Mouse (Mus musculus): ENCODE measurements around the gene Usp17la. TPM values are rescaled to one million over a fixed set of nuclear protein-coding genes. Genes with fewer than 3 reads are reported as not detected.
"Not testable (repeated sequence)": the region's sequence is repeated elsewhere in the genome, so short reads cannot be mapped to it uniquely, and the experiment has no call there.

Usp17la gene
- not detected in 2 replicates for polyA plus RNA-seq (2015; fragmentation: Nextera tagmentation; extraction: Ambion mirVana)

- not testable (repeated sequence) for H3K27me3 ChIP-seq; H3K4me3 ChIP-seq; H3K27ac ChIP-seq (replicated peaks); H3K9me3 ChIP-seq; ATAC-seq (ENCODE audit: low read depth); H3K4me2 ChIP-seq; H3K9ac ChIP-seq; H3K36me3 ChIP-seq; H3K4me1 ChIP-seq (replicated peaks)
- 84% methylated on average over 2 of the region's 2 CpGs for WGBS
Measured at GRCm38 (mm10) chr7:104856709-104857108, at the start of gene Usp17la. Gene Usp17la, plus strand, starts transcription at chr7:104857009.

- not testable (repeated sequence) for H3K4me2 ChIP-seq; H3K27ac ChIP-seq (replicated peaks); H3K9me3 ChIP-seq; H3K27me3 ChIP-seq; ATAC-seq (ENCODE audit: low read depth); H3K4me1 ChIP-seq (replicated peaks); H3K36me3 ChIP-seq; H3K4me3 ChIP-seq; H3K9ac ChIP-seq
- WGBS: 89% methylated on average over 8 of the region's 8 CpGs
Measured at GRCm38 (mm10) chr7:104810335-104810734, 46.5 kb upstream of the Usp17la start.

GRCm38 (mm10) chr7:104842503-104842902 is 14.3 kb upstream of the Usp17la start, which contains the start of gene Usp17lb:
Gene Usp17lb, minus strand, starts transcription at chr7:104842603.
- Histone ChIP-seq H3K36me3 (no peaks in the 10 kb centered on the region), H3K9ac (no peak within 1 kb of the TSS), H3K4me2 (no peak within 1 kb of the TSS), H3K27me3 (no peaks in the 10 kb centered on the region), H3K4me3 (no peak within 1 kb of the TSS), H3K4me1 (replicated peaks) (no peaks in the 10 kb centered on the region), H3K27ac (replicated peaks) (no peak within 1 kb of the TSS), H3K9me3 (no peaks in the 10 kb centered on the region)
- ATAC-seq (ENCODE audit: low read depth): no peak
- WGBS: 73% methylated on average over 1 of the region's 1 CpGs

- H3K4me1 ChIP-seq (replicated peaks): no peaks in the 10 kb centered on the region
- no peaks in the 10 kb centered on the region for H3K36me3 ChIP-seq
- H3K27me3 ChIP-seq: no peaks in the 10 kb centered on the region
- H3K9ac ChIP-seq: no peak overlapping the region
- WGBS: 90% methylated on average over 1 of the region's 1 CpGs
- no peak overlapping the region for H3K27ac ChIP-seq (replicated peaks)
- H3K9me3 ChIP-seq: no peaks in the 10 kb centered on the region
- no peak overlapping the region for H3K4me2 ChIP-seq
- no peak overlapping the region for H3K4me3 ChIP-seq
- ATAC-seq (ENCODE audit: low read depth): no peak
Measured at GRCm38 (mm10) chr7:104843731-104844287, 13.0 kb upstream of the Usp17la start.

GRCm38 (mm10) chr7:104851546-104851945 is 5.3 kb upstream of the Usp17la start:
- not testable (repeated sequence) for H3K4me3 ChIP-seq; H3K27ac ChIP-seq (replicated peaks); H3K9ac ChIP-seq; H3K4me1 ChIP-seq (replicated peaks); ATAC-seq (ENCODE audit: low read depth); H3K27me3 ChIP-seq; H3K4me2 ChIP-seq; H3K9me3 ChIP-seq; H3K36me3 ChIP-seq
- 83% methylated on average over 2 of the region's 2 CpGs for WGBS

- Histone ChIP-seq H3K27me3 (no peaks in the 10 kb centered on the region), H3K36me3 (no peaks in the 10 kb centered on the region), H3K27ac (replicated peaks) (no peak overlapping the region), H3K9ac (no peak overlapping the region), H3K4me2 (no peak overlapping the region), H3K4me3 (no peak overlapping the region), H3K4me1 (replicated peaks) (no peaks in the 10 kb centered on the region), H3K9me3 (no peaks in the 10 kb centered on the region)
- ATAC-seq (ENCODE audit: low read depth): no peak
- WGBS: 93% methylated on average over 3 of the region's 3 CpGs
Measured at GRCm38 (mm10) chr7:104855248-104855750, 1.5 kb upstream of the Usp17la start.

GRCm38 (mm10) chr7:104857683-104858082 is 874 bp downstream of the Usp17la start:
- no peak overlapping the region for H3K9ac ChIP-seq
- no peak overlapping the region for H3K4me2 ChIP-seq
- WGBS: 92% methylated on average over 1 of the region's 1 CpGs
- no peak for ATAC-seq (ENCODE audit: low read depth)
- H3K4me3 ChIP-seq: no peak overlapping the region
- H3K27ac ChIP-seq (replicated peaks): no peak overlapping the region
- no peaks in the 10 kb centered on the region for H3K4me1 ChIP-seq (replicated peaks)
- no peaks in the 10 kb centered on the region for H3K9me3 ChIP-seq
- H3K36me3 ChIP-seq: no peaks in the 10 kb centered on the region
- H3K27me3 ChIP-seq: no peaks in the 10 kb centered on the region

- H3K9ac ChIP-seq: no peak overlapping the region
- no peak for ATAC-seq (ENCODE audit: low read depth)
- H3K27me3 ChIP-seq: no peaks in the 10 kb centered on the region
- H3K4me3 ChIP-seq: no peak overlapping the region
- 91% methylated on average over 3 of the region's 3 CpGs for WGBS
- no peaks in the 10 kb centered on the region for H3K9me3 ChIP-seq
- no peaks in the 10 kb centered on the region for H3K4me1 ChIP-seq (replicated peaks)
- no peak overlapping the region for H3K27ac ChIP-seq (replicated peaks)
- H3K4me2 ChIP-seq: no peak overlapping the region
- H3K36me3 ChIP-seq: no peaks in the 10 kb centered on the region
Measured at GRCm38 (mm10) chr7:104861381-104861780, 4.6 kb downstream of the Usp17la start.

GRCm38 (mm10) chr7:104877731-104878130 is 20.9 kb downstream of the Usp17la start, which contains the start of gene Olfr665:
Gene Olfr665, plus strand, starts transcription at chr7:104878031.
- Histone ChIP-seq H3K4me3 (no peak within 1 kb of the TSS), H3K4me2 (no peak within 1 kb of the TSS), H3K9ac (no peak within 1 kb of the TSS), H3K36me3 (no peaks in the 10 kb centered on the region), H3K4me1 (replicated peaks) (no peaks in the 10 kb centered on the region), H3K9me3 (no peaks in the 10 kb centered on the region), H3K27ac (replicated peaks) (no peak within 1 kb of the TSS), H3K27me3 (no peaks in the 10 kb centered on the region)
- 71% methylated on average over 1 of the region's 1 CpGs for WGBS
- no peak for ATAC-seq (ENCODE audit: low read depth)

- H3K36me3 ChIP-seq: no peaks in the 10 kb centered on the region
- 91% methylated on average over 2 of the region's 2 CpGs for WGBS
- no peaks in the 10 kb centered on the region for H3K27me3 ChIP-seq
Measured at GRCm38 (mm10) chr7:104895852-104896251, 39.0 kb downstream of the Usp17la start, which contains the start of gene Olfr666. Gene Olfr666, minus strand, starts transcription at chr7:104895952.

More at GRCm38 (mm10) chr7:104895852-104896251, 39.0 kb downstream of the Usp17la start, which contains the start of gene Olfr666:
- H3K27ac ChIP-seq (replicated peaks): no peak within 1 kb of the TSS
- ATAC-seq (ENCODE audit: low read depth): no peak
- H3K4me2 ChIP-seq: no peak within 1 kb of the TSS
- no peak within 1 kb of the TSS for H3K9ac ChIP-seq
- H3K9me3 ChIP-seq: no peaks in the 10 kb centered on the region
- no peak within 1 kb of the TSS for H3K4me3 ChIP-seq
- no peaks in the 10 kb centered on the region for H3K4me1 ChIP-seq (replicated peaks)
